Mouse (Mus musculus) kidney, adult 18-20 months (tissue): ENCODE data around the gene Ralgps1.
"Not testable (repeated sequence)": the region's sequence is repeated elsewhere in the genome, so short reads cannot be mapped to it uniquely, and the experiment has no call there.

Experiments used
- DNase-seq: peaks from one replicate; pipeline ENCODE4 v3.0.0; 2021

The Ralgps1 gene

GRCm38 (mm10) chr2:33130526-33131483, 240.5 kb downstream of the Ralgps1 start:
- DNase-seq: peak; percentile 97

- no peak for DNase-seq
Measured at GRCm38 (mm10) chr2:33130141-33130525, 241.2 kb downstream of the Ralgps1 start.

DNA sequence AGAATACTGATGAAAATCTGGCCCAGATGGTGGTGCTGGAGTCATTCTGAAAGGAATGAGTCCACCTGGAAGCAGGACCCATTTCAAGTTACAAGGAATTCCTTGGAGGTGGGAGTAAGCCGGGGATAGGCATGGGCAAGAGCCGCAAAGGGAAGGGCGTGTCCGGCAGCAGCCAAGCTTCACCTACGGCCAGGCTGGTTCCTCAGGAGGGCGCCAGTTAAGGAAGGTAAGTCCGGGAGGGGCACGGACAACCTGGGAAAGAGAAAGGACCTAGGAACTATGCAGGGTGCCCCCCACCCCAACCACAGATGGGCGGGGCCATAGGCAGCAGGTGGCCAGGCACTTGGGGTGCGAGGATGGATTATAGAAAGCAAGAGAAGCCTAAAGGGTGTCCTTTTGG, 241.6 kb downstream of the Ralgps1 start:
- DNase-seq: peak; percentile 9

GRCm38 (mm10) chr2:33129005-33129404, 242.3 kb downstream of the Ralgps1 start:
- no peak for DNase-seq

DNA sequence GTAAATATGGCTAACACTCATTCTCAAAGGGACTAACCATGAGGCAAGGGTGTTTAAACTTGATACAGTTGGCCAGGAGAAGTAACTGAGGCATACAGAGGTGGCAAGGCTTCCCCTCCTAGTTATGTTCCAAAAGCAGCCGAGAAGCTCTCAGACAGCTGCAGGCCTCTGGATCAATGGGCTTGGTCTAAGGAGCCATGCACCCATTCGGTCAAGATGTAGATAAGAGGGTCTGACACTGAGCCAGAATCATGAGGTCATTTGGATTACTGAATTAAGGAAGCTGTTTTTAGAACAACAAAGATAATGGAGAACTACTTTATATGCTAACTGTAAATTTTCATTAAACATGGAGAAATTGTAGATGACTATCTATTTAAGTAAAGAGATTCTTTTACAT, 244.0 kb downstream of the Ralgps1 start:
- no peak for DNase-seq

DNA sequence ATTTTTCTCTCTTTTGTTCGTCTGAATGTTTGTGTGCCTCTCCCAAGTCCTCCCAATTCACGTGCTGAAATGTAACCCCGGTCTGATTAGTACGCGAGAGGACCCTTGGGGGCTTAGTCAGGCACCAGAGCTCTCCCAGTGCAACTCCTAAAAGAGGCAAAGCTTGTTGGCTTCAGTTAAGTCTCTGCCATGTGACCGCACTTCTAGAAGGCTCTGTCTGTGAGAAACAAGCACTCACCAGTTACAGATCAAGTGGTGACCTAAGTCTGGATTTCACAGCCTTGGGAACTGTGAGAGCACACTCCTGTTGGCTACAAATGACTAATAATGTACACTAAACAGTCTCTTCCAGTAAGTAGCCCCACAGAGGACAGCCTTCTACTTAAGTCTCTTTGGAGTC, 248.4 kb downstream of the Ralgps1 start:
- no peak for DNase-seq

GRCm38 (mm10) chr2:33100536-33100935, 270.8 kb downstream of the Ralgps1 start:
- DNase-seq: no peak

GRCm38 (mm10) chr2:33097326-33097725, 274.0 kb downstream of the Ralgps1 start:
- DNase-seq: not testable (repeated sequence)

GRCm38 (mm10) chr2:33095221-33095671, 276.0 kb downstream of the Ralgps1 start:
- no peak for DNase-seq

GRCm38 (mm10) chr2:33090620-33091520, 280.4 kb downstream of the Ralgps1 start:
- no peak for DNase-seq

- DNase-seq: not testable (repeated sequence)
Measured at GRCm38 (mm10) chr2:33090033-33090400, 281.3 kb downstream of the Ralgps1 start.

- DNase-seq: no peak
Measured at GRCm38 (mm10) chr2:33089356-33090032, 281.8 kb downstream of the Ralgps1 start.

DNA sequence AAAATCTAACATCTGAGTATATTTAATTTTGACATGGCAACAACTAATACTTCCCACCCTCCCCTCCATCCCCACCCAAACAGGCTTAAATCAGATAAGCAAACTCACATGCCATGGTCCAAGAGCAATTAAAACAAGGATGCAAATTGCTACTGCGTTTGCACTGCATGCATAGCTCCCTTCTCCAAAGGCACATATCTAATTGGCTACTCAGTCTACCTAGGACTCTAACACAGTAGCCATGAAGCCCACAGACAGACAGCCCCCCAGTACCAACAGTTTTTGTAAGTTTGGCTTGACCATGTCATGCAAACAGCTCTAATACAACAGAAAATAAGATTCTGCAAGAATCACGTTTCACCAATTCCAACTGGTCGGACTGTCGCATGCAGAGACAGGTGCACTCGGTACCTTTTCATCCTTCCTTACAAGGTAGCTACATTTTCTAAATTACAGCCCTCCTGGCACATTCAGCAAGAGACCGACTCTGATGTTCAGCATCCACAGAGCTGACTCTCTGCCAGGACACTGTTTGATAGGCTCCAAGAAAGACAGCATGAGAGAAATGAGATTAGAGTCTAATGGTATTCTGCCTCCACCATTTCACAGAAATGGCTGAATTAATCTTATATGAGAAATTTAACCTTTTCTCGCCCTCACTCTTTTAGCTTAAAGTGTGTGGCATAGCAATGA, 284.5 kb downstream of the Ralgps1 start:
- DNase-seq: no peak

GRCm38 (mm10) chr2:33086016-33086596, 285.2 kb downstream of the Ralgps1 start:
- no peak for DNase-seq

DNA sequence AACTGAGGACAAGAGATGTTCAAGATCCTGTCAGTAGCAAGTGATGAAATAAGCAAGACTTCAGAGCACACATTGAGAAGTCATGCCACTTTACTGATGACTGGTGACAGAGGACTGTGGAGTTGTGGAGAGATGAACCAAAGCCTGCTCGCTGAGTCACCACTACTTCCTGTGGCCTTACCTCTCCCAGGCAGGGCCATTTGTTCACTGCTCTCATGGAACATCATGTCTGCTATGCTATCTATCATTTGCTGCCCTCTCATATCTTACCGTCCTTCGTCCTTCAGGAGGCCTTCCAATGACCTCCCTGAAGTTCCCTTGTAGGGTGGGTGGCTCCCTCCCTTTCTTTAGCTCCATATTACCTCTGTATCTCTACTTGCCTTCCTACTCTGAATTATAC, 287.1 kb downstream of the Ralgps1 start:
- DNase-seq: no peak
